Mouse (Mus musculus) brain, adult 2 months (tissue): Measurements from ENCODE around the gene Tlnrd1.

ENCODE experiments used
- DNase-seq: peaks from one replicate; pipeline ENCODE4 v3.0.0; 2011; ENCODE audit warnings: low read depth, low spot score

Gene Tlnrd1

GRCm38 (mm10) chr7:83844807-83845206 lies 39.3 kb downstream of the Tlnrd1 start:
- no peak for DNase-seq

- DNase-seq: no peak
Measured at GRCm38 (mm10) chr7:83842486-83843259, 41.4 kb downstream of the Tlnrd1 start.

- DNase-seq: no peak
Measured at GRCm38 (mm10) chr7:83840076-83840475, 44.0 kb downstream of the Tlnrd1 start.

GRCm38 (mm10) chr7:83838525-83839224 lies 45.4 kb downstream of the Tlnrd1 start:
- DNase-seq: no peak
